Mouse (Mus musculus): ENCODE results near the gene Orm1.
A peak's percentile ranks its signal among the peaks of the same experiment; 100 is the strongest.
"Not testable (repeated sequence)": the region's sequence is repeated elsewhere in the genome, so short reads cannot be mapped to it uniquely, and the experiment has no call there.

Gene Orm1

DNA sequence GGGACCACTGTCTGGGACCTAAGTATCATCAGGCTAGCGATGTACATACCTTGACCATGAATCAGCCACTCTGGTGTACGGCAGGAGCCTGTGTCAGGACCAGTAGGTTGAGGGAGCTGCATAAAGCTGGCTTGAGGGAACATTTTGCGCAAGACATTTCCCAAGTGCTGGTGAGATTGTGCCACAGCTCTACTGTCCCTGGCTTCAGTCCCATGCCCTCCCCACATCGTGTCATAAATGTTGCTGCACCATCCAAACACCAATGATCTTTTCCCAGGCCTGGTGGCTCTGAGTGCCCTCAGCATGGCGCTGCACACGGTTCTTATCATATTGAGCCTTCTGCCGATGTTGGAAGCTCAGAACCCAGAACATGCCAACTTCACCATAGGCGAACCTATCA, at the start of gene Orm1:
Gene Orm1 (plus strand): TSS at position 266 of the 400 bp plus-strand sequence.
- no peak for DNase-seq (ENCODE audit: low read depth, low spot score)

DNA sequence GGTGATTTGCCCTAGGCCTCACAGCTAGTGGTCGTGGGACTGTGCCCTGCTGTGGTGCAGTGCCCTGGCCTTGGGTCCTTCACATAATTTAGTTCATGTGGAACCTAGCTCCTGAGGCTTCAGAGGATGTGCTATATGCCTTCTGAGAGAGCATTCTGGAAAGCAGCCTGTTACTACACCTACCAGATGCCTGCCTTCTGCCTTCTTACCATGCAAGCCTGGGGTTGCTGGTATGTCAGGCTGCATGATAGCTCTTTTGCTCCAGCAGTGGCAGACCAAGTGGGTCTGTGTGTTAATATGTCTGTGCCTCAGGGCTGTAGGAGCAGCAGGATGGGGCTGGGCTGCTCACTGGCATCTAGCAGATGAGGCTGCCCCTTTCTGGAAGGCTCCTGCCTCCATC, 48.7 kb upstream of the Orm1 start:
- DNase-seq (ENCODE audit: low read depth, low spot score) = no peak

GRCm38 (mm10) chr4:63296263-63296662, 48.1 kb upstream of the Orm1 start:
- no peak for DNase-seq (ENCODE audit: low read depth, low spot score)

DNA sequence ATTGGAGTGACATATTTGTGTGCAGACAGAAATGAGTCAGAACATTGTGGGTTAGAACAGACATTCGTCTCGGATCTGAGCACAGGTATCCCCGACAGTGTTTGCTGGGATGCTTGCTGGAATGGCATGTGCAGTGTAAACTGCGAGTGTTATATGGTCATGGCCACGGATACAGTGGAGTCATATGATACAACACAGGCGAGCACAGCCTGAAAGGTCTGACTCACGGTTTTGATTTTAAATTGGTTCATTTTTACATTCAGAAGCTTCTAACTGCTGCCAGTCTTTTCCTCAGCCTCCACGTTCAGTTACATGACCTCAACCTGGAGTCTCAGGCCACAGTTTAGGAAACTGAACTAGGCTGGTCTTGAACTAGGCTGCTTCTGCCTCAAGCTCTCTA, 47.5 kb upstream of the Orm1 start:
- DNase-seq (ENCODE audit: low read depth, low spot score) = no peak

- DNase-seq (ENCODE audit: low read depth, low spot score) = no peak
Observed at GRCm38 (mm10) chr4:63298191-63298590, 46.2 kb upstream of the Orm1 start.

GRCm38 (mm10) chr4:63302641-63303040, 41.7 kb upstream of the Orm1 start:
- no peak for DNase-seq (ENCODE audit: low read depth, low spot score)

- DNase-seq (ENCODE audit: low read depth, low spot score) = peak; percentile 35
Observed at GRCm38 (mm10) chr4:63307175-63308062, 36.9 kb upstream of the Orm1 start.

GRCm38 (mm10) chr4:63308316-63308715, 36.0 kb upstream of the Orm1 start:
- no peak for DNase-seq (ENCODE audit: low read depth, low spot score)

GRCm38 (mm10) chr4:63310247-63310855, 34.0 kb upstream of the Orm1 start:
- DNase-seq (ENCODE audit: low read depth, low spot score) = no peak

- no peak for DNase-seq (ENCODE audit: low read depth, low spot score)
Observed at GRCm38 (mm10) chr4:63311426-63311825, 32.9 kb upstream of the Orm1 start.

DNA sequence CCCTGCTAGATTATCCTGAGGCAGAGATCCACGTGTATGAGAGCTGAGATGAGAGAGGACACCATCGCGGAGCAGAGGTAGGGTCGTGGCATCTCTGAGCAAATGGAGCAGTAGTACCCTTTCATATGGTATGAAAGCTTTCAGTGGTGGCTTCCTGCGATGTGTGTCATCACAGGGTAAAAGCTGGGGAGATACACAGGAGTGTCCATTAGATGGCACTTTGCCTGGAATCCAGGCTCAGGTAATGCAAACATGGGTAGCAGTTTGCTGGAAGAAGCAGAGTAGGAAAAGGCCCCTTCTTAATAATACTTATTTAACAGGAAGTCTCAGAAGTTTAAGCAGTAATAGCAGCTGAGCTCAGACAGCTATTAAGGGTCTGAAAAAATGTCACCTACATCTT, 30.3 kb upstream of the Orm1 start:
- no peak for DNase-seq (ENCODE audit: low read depth, low spot score)

DNA sequence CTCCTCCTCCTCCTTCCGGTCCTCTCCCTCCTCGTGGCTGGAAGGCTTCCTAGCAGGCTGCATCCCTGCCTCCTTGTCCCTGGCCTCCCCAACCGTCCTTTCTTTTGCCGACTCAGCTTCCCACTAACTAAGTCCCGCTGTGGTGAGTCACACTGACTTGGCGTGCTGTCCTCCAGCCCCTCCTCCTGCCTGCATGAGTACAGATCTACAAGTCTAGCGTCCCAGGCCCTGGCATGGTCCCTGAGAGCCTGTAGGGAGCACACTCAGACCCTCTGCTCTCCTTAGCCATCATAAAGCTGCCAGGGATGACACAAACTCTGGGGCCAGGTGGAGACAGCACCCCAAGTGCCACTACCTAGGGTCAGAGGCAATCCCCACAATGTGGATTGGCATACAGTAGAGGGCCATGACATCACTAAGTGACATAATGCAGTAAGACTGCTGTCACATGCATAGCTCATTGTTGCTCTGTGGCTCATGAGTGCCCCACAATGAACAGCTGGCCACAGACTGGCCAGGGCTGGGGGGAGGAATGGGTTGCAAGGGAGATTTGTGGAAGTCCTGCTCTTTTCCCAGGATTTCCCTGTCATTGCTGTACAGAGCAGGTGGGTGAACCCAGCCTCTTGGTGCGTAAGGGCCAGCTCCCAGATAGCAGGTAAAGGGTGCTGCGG, 28.1 kb upstream of the Orm1 start:
- no peak for DNase-seq (ENCODE audit: low read depth, low spot score)

DNA sequence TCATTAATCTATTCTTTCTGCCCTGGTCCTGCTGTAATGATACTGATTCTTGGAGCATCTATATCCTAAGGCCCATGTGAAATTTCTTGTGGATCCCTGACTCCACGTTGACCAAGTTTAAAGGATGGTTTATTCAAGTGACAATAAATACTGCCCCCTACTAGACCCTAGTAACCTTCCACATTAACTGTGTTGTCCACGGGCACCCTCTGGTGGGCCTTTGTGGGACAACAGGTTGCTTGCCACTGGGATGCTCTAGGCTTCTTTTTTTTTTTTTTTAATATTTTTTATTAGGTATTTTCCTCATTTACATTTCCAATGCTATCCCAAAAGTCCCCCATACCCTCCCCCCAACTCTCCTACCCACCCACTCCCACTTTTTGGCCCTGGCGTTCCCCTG, 24.8 kb upstream of the Orm1 start:
- DNase-seq (ENCODE audit: low read depth, low spot score) = not testable (repeated sequence)

DNA sequence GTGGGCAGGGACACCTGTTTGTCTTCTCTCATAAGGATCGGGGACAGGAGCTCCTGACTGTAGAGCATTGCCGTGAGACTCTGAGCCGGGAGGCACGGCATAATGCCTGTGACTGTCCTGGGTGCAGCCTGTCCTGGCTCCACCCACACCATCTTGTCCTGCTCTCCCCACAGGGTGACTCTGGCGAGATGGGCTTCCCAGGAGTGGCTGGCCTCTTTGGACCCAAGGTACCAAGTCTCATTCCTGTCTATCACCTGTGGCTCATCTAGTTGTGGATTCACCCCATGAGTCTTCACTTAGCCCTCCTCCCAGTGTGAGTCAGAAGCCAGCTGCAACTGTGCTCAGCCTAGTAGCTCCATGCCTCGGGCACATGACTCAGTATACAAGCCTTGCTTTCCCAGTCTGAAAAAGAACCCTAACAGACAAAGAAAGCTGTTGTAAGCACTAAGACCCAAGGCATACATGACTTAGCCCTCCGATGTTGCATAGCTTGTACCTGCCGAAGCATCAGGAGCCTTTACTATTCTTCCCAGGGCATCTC, 21.0 kb upstream of the Orm1 start:
- DNase-seq (ENCODE audit: low read depth, low spot score) = no peak

- DNase-seq (ENCODE audit: low read depth, low spot score) = no peak
Observed at GRCm38 (mm10) chr4:63333403-63333802, 11.0 kb upstream of the Orm1 start.

GRCm38 (mm10) chr4:63338414-63339076, 5.8 kb upstream of the Orm1 start:
- no peak for DNase-seq (ENCODE audit: low read depth, low spot score)

DNA sequence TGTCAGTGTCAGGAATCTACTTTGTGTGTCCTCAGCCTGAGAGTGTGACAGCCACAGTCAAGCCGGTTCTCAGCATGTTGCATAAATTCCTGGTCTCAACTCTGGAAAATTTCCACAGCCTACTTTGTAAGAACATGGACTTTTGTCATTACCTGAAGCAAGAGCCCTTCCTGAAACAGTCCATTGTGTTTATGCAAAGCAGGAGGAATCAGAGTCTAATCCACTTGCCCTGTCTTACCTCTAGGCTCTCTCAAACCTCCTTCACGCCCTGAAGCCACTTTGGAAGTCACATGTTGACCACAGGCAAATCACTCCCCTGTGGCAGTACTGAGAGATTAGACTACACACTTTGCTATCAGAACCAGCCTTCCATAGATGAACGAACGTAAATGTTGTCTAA, 1.9 kb upstream of the Orm1 start:
- no peak for DNase-seq (ENCODE audit: low read depth, low spot score)

DNA sequence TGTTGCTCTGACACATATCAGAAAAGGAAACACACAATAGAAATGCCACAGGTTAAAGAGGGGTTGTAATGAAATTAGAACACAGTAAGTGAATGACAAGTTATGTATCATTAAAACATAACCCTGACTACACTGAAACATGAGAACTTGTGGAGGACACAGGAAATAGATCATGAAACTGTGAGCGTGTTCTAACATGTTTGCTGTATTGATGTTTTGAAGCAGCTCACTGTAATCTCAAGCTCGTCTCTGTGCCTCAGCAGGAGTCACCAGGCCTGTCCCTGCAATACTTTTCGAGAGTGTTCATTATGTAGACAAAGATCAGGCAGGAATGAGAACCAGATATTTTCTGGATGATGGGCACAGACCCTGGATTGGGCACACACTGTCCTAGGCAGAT, 752 bp upstream of the Orm1 start:
- no peak for DNase-seq (ENCODE audit: low read depth, low spot score)

DNA sequence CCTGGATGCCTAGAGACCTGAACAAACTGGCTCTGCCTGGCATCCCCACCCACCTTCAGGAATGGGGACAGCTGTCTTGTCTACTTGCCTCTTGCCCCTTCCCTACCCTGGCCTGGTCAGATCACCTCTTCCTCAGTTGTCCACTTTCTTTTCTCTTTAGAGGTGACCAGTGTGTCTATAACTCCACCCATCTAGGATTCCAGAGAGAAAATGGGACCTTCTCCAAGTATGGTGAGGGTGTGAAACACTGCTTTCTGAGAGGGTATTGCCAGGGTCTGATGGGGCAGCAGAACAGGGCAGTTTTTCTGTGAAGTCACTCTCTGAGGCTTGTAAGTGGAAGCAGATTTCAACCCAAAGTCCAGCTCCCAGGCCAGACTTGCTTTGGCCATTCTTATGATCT, 901 bp downstream of the Orm1 start:
- no peak for DNase-seq (ENCODE audit: low read depth, low spot score)

- DNase-seq (ENCODE audit: low read depth, low spot score) = no peak
Observed at GRCm38 (mm10) chr4:63346659-63347058, 2.3 kb downstream of the Orm1 start.

- no peak for DNase-seq (ENCODE audit: low read depth, low spot score)
Observed at GRCm38 (mm10) chr4:63348524-63348923, 4.2 kb downstream of the Orm1 start.

Measured in c-Kit-negative CD71-positive TER-119-positive erythroid progenitor cells, embryonic 14.5 days (primary cell).